Mouse (Mus musculus): ENCODE measurements around the gene Pwwp2a. TPM values are rescaled to one million over a fixed set of nuclear protein-coding genes. Genes with fewer than 3 reads are reported as not detected.

The Pwwp2a gene
- polyA plus RNA-seq (2017; shearing (Covaris generic)): 10 to 100 TPM; 23.5 to 33.3 (median 26.3) TPM

- peak; percentile 96 for ATAC-seq
These were observed at the start of gene Pwwp2a for GRCm38 (mm10) chr11:43681472-43682414. Pwwp2a (plus strand) TSS chr11:43681998.

- peak; percentile 71 for ATAC-seq
These were observed 49.2 kb upstream of the Pwwp2a start for GRCm38 (mm10) chr11:43632566-43632965.

GRCm38 (mm10) chr11:43633165-43633564 lies 48.6 kb upstream of the Pwwp2a start:
- no peak for ATAC-seq

GRCm38 (mm10) chr11:43633658-43634401 lies 48.0 kb upstream of the Pwwp2a start:
- ATAC-seq: no peak

- ATAC-seq: no peak
These were observed 45.0 kb upstream of the Pwwp2a start for GRCm38 (mm10) chr11:43636761-43637160.

GRCm38 (mm10) chr11:43638486-43638885 lies 43.3 kb upstream of the Pwwp2a start:
- ATAC-seq: no peak

- ATAC-seq: no peak
These were observed 38.6 kb upstream of the Pwwp2a start for GRCm38 (mm10) chr11:43643180-43643591.

- ATAC-seq: no peak
These were observed 36.5 kb upstream of the Pwwp2a start for GRCm38 (mm10) chr11:43645286-43645685.

GRCm38 (mm10) chr11:43653051-43653475 lies 28.7 kb upstream of the Pwwp2a start:
- no peak for ATAC-seq

- ATAC-seq: no peak
These were observed 25.3 kb upstream of the Pwwp2a start for GRCm38 (mm10) chr11:43656464-43656863.

- ATAC-seq: no peak
These were observed 23.8 kb upstream of the Pwwp2a start for GRCm38 (mm10) chr11:43658010-43658409.

GRCm38 (mm10) chr11:43667038-43667745 lies 14.6 kb upstream of the Pwwp2a start:
- no peak for ATAC-seq

GRCm38 (mm10) chr11:43682415-43683217 lies 818 bp downstream of the Pwwp2a start:
- peak; percentile 20 for ATAC-seq

GRCm38 (mm10) chr11:43688850-43689249 lies 7.1 kb downstream of the Pwwp2a start:
- ATAC-seq: no peak

- ATAC-seq: no peak
These were observed 14.8 kb downstream of the Pwwp2a start for GRCm38 (mm10) chr11:43696623-43697022.

GRCm38 (mm10) chr11:43698621-43699020 lies 16.8 kb downstream of the Pwwp2a start:
- no peak for ATAC-seq

- ATAC-seq: no peak
These were observed 18.5 kb downstream of the Pwwp2a start for GRCm38 (mm10) chr11:43700291-43700690.

GRCm38 (mm10) chr11:43703552-43703951 lies 21.8 kb downstream of the Pwwp2a start:
- ATAC-seq: no peak

GRCm38 (mm10) chr11:43705751-43706150 lies 24.0 kb downstream of the Pwwp2a start:
- ATAC-seq: no peak

GRCm38 (mm10) chr11:43708409-43708808 lies 26.6 kb downstream of the Pwwp2a start:
- ATAC-seq: no peak

GRCm38 (mm10) chr11:43712178-43712577 lies 30.4 kb downstream of the Pwwp2a start:
- ATAC-seq: no peak

- no peak for ATAC-seq
These were observed 41.6 kb downstream of the Pwwp2a start for GRCm38 (mm10) chr11:43723411-43723810.
